Mouse (Mus musculus) heart, postnatal 10 days (tissue): ENCODE results near the gene Slc7a6os. TPM values are rescaled to one million over a fixed set of nuclear protein-coding genes. Genes with fewer than 3 reads are reported as not detected.
A peak's percentile ranks its signal among the peaks of the same experiment; 100 is the strongest.

ENCODE experiments used
- DNase-seq, 2 experiments: peaks; one replicate each; pipeline ENCODE4 v3.0.0; 2021
- intact Hi-C: fragments of 180-260 bp; cut with DNase I; formaldehyde crosslinking; loops from one replicate; pipeline ENCODE4 v1.15.1; 2025
- total RNA-seq, 2 experiments: library from RNA; stranded (reverse); gene quantifications; 2 replicates each; pipeline ENCODE4 v1.2.3; 2021

Gene Slc7a6os
- total RNA-seq, 2 experiments from 2014 or later, result 15.2 to 15.8 TPM

GRCm38 (mm10) chr8:106185628-106186270, 25.0 kb downstream of the Slc7a6os start:
- DNase-seq, result peak; percentile 52 to 56
- intact Hi-C loops, result no loop called here

GRCm38 (mm10) chr8:106178428-106178827, 32.3 kb downstream of the Slc7a6os start:
- no peak for DNase-seq
- intact Hi-C loops, result no loop called here

GRCm38 (mm10) chr8:106177594-106177993, 33.1 kb downstream of the Slc7a6os start:
- intact Hi-C loops, result no loop called here

GRCm38 (mm10) chr8:106176891-106177290, 33.8 kb downstream of the Slc7a6os start:
- no peak for DNase-seq

More at GRCm38 (mm10) chr8:106177594-106177993, 33.1 kb downstream of the Slc7a6os start:
- DNase-seq, result no peak

GRCm38 (mm10) chr8:106173566-106173965, 37.2 kb downstream of the Slc7a6os start:
- intact Hi-C loops, result no loop called here
- DNase-seq, result no peak

More at GRCm38 (mm10) chr8:106176891-106177290, 33.8 kb downstream of the Slc7a6os start:
- intact Hi-C loops, result no loop called here

GRCm38 (mm10) chr8:106169934-106170480, 40.7 kb downstream of the Slc7a6os start:
- intact Hi-C loops, result loop anchor here (2.0 kb wide), 1 partner anchor 29 kb away; no protein-coding TSS in a partner anchor
- no peak for DNase-seq

GRCm38 (mm10) chr8:106169017-106169933, 41.5 kb downstream of the Slc7a6os start:
- intact Hi-C loops, result loop anchor here (2.0 kb wide), 1 partner anchor 30 kb away; no protein-coding TSS in a partner anchor
- peak in 1 of 2 experiments; percentile 56 for DNase-seq

GRCm38 (mm10) chr8:106168356-106169016, 42.2 kb downstream of the Slc7a6os start, which contains the start of gene Slc7a6:
TSS of gene Slc7a6 (plus strand) at chr8:106168857.
- intact Hi-C loops, result loop anchor here (1.0 to 2.0 kb wide), 2 partner anchors 25 to 30 kb away; no protein-coding TSS in a partner anchor

GRCm38 (mm10) chr8:106165460-106165859, 45.3 kb downstream of the Slc7a6os start:
- intact Hi-C loops, result loop anchor here (2.0 kb wide), 1 partner anchor 25 kb away; no protein-coding TSS in a partner anchor

More at GRCm38 (mm10) chr8:106168356-106169016, 42.2 kb downstream of the Slc7a6os start, which contains the start of gene Slc7a6:
- DNase-seq, result peak; percentile 88 to 89

GRCm38 (mm10) chr8:106163251-106163650, 47.5 kb downstream of the Slc7a6os start:
- DNase-seq, result no peak
- intact Hi-C loops, result no loop called here

More at GRCm38 (mm10) chr8:106165460-106165859, 45.3 kb downstream of the Slc7a6os start:
- peak; percentile 71 to 83 for DNase-seq

GRCm38 (mm10) chr8:106159876-106160275, 50.9 kb downstream of the Slc7a6os start:
- DNase-seq, result no peak
- intact Hi-C loops, result no loop called here

- intact Hi-C loops, result no loop called here
Measured at GRCm38 (mm10) chr8:106158381-106158780, 52.4 kb downstream of the Slc7a6os start.

GRCm38 (mm10) chr8:106157419-106157818, 53.3 kb downstream of the Slc7a6os start:
- intact Hi-C loops, result no loop called here
- DNase-seq, result no peak

More at GRCm38 (mm10) chr8:106158381-106158780, 52.4 kb downstream of the Slc7a6os start:
- DNase-seq, result peak; percentile 59 to 63

- no peak for DNase-seq
- intact Hi-C loops, result no loop called here
Measured at GRCm38 (mm10) chr8:106152876-106153275, 57.9 kb downstream of the Slc7a6os start.

GRCm38 (mm10) chr8:106151041-106151440, 59.7 kb downstream of the Slc7a6os start:
- DNase-seq, result peak in 1 of 2 experiments; percentile 20
- intact Hi-C loops, result no loop called here

Other genes starting within 250 kb of the Slc7a6os start
- 10 to 100 TPM; 59.1 to 70.0 TPM for gene Slc12a4, start 244.8 kb downstream of the Slc7a6os start, total RNA-seq
- not detected for gene Dpep3, start 231.5 kb downstream of the Slc7a6os start, total RNA-seq
- 1 to 10 TPM; 8.4 to 8.5 TPM for gene Dus2, start 219.6 kb downstream of the Slc7a6os start, total RNA-seq
- gene Dpep2nb, start 205.0 kb downstream of the Slc7a6os start, total RNA-seq, result not detected
- gene Ddx28, start 199.1 kb downstream of the Slc7a6os start, total RNA-seq, result 10 to 100 TPM in 1 of 2 experiments, 1 to 10 TPM in 1; 9.5 to 10.5 TPM
- gene Nfatc3, start 152.1 kb downstream of the Slc7a6os start, total RNA-seq, result 10 to 100 TPM; 26.5 to 27.3 TPM
- 1 to 10 TPM in 1 of 2 experiments, under 1 TPM in 1; 0.64 to 1.2 TPM for gene Esrp2, start 74.0 kb downstream of the Slc7a6os start, total RNA-seq
- gene Pla2g15, start 60.5 kb downstream of the Slc7a6os start, total RNA-seq, result 1 to 10 TPM; 6.9 to 8.0 TPM
- 10 to 100 TPM; 17.8 to 20.3 TPM for gene Slc7a6, start 42.1 kb downstream of the Slc7a6os start, total RNA-seq
- 10 to 100 TPM; 21.6 to 24.0 TPM for gene Prmt7, start within 50 bp of the Slc7a6os start, total RNA-seq
- gene Smpd3, start 127.1 kb upstream of the Slc7a6os start, total RNA-seq, result 1 to 10 TPM; 4.8 to 5.0 TPM
- gene Zfp90, start 204.4 kb upstream of the Slc7a6os start, total RNA-seq, result 1 to 10 TPM; 8.1 to 9.1 TPM